Mouse (Mus musculus) small intestine, adult 10 weeks (tissue): Measurements from ENCODE around the gene Cxcl14. TPM values are rescaled to one million over a fixed set of nuclear protein-coding genes. Genes with fewer than 3 reads are reported as not detected.

Source experiments
- polyA plus RNA-seq: library from polyadenylated mRNA; stranded (reverse); fragments of 350-450 nt; fragmentation: Illumina TruSeq; extraction: RNeasy Lipid Tissue Mini Kit (QIAGEN cat#74804); gene quantifications from one replicate; pipeline ENCODE4 v1.2.3, GENCODE M21; 2014; ENCODE audit warnings: low replicate concordance

The Cxcl14 gene
- polyA plus RNA-seq, result 10.5 TPM

GRCm38 (mm10) chr13:56295943-56296658 is at the start of gene Cxcl14:
Gene Cxcl14 (minus strand): TSS chr13:56296551.

GRCm38 (mm10) chr13:56251924-56252619 is 44.3 kb downstream of the Cxcl14 start, which contains the start of gene Neurog1:
Gene Neurog1 (minus strand): TSS chr13:56252163.

Other genes with a start within 250 kb of the Cxcl14 start
- gene H2afy, start 160.2 kb downstream of the Cxcl14 start, polyA plus RNA-seq, result 16.7 TPM
- 2.2 TPM for gene Tifab, start 117.7 kb downstream of the Cxcl14 start, polyA plus RNA-seq
- not detected for gene Neurog1, start 44.4 kb downstream of the Cxcl14 start, polyA plus RNA-seq
- not detected for gene Gm3045, start 130.0 kb upstream of the Cxcl14 start, polyA plus RNA-seq
- not detected for gene Slc25a48, start 141.8 kb upstream of the Cxcl14 start, polyA plus RNA-seq
- gene Il9, start 185.7 kb upstream of the Cxcl14 start, polyA plus RNA-seq, result not detected
- gene Fbxl21, start 225.9 kb upstream of the Cxcl14 start, polyA plus RNA-seq, result 4.9 TPM